Mouse (Mus musculus): ENCODE measurements around the gene Fbln5.
A peak's percentile ranks its signal among the peaks of the same experiment; 100 is the strongest.

Fbln5 gene

DNA sequence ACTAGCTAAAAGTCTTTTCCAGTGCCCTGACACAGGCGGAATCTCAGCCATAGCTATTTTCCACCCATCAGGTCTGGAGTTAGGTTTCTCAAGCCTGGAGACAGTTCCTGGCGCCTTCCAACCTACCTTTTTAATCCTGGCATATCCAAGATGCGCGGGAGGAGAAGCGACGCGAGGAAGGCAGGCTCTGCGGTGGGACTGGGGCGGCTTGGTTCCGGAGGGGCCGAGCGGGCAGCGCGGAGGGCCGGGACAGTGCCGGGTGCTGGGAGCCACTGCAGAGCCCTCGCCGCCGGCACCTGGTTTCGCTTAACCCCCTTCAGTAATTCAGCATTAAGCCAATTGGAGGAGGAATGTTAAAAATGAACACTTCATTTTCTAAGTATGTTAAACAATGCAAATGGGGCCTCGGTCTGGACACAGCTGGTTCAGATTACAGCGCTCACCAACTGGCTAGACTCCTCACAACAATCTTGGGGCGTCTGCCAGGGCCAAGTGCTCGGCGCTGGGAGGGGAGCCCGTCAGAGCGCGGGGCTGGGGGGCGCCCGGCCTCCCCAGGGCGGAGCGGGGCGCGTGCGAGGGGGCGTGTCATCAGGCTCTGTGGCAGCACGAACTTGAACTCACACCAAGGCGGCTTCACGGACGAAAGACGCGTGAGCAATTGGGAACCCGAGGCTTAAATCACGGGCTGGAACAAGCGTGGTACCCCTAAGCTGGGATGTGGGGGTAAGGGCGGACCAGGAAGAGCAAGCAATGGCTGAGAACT lies at the start of gene Fbln5:
TSS of gene Fbln5 (minus strand) at position 448 of the 763 bp plus-strand sequence.
- DNase-seq (ENCODE audit: low spot score in 2 of 2): peak; percentile 45 to 61

DNA sequence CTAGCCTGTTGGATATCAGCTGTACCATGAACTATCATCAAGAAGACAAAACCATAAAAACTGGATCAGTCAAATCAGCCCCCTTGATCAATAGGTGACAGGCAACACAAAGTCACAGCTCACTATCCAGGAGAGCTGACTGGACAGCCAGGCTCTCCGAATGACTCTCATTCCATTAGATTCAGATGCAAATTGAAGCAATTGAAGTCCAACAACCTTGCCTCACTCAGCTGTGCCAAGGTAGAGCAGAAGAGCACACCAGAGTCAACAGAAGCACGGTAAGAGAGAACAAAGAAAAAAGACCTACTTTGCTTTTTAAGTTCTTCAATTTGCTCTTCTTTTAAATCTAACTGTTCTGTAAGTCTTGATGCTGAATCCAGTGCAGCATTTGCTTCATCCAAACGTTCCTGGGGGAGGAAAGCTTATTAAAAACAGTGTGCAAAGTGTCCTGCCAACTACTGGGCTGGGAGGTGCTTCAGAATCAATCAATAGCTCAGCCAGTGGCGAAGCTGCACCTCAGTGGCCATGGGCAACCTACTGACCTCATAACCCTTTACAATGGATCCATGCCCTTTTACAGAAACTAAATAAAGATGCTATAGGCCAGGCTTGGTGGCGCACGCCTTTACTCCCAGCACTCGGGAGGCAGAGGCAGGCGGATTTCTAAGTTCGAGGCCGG lies 43.6 kb upstream of the Fbln5 start:
- DNase-seq (ENCODE audit: low spot score in 2 of 2): no peak

DNA sequence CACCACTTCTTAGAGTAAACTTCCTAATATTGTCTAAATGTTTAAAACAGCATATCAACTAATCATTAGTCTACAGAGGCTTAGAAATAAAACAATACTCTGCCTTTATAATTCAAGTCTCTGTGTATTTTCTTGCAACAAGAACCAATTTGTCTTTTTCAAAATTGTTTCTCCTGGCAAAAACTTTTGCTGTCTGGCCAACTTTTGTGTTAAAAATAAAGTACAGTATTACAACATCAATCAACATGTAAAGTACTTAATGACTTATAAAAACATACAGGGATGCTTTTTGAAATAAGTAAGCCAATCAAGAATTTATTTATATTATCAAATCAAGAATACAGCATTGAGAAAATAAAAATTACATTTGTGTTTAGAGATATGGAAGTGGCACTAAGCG lies 41.4 kb upstream of the Fbln5 start:
- DNase-seq (ENCODE audit: low spot score in 2 of 2): no peak

- no peak for DNase-seq (ENCODE audit: low spot score in 2 of 2)
Measured at GRCm38 (mm10) chr12:101858011-101858410, 39.2 kb upstream of the Fbln5 start.

DNA sequence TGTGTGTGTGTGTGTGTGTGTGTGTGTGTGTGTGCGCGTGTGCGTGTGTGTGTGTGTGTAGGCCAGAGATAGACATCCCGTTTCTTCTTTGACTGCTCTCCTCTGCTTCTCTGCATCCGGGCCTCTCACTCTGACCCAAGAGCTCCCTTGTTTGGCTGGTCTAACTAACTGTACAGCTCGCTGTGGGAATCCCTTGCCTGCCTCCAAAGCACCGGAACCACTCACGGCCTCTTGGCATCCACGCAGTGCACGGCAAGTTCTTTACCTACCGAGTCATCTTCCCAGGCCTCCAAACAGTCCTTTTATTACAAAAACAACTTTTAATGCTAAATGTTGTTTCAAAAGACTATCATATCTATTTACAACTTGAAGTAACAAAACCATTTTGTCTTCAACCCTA lies 35.5 kb upstream of the Fbln5 start:
- no peak for DNase-seq (ENCODE audit: low spot score in 2 of 2)

DNA sequence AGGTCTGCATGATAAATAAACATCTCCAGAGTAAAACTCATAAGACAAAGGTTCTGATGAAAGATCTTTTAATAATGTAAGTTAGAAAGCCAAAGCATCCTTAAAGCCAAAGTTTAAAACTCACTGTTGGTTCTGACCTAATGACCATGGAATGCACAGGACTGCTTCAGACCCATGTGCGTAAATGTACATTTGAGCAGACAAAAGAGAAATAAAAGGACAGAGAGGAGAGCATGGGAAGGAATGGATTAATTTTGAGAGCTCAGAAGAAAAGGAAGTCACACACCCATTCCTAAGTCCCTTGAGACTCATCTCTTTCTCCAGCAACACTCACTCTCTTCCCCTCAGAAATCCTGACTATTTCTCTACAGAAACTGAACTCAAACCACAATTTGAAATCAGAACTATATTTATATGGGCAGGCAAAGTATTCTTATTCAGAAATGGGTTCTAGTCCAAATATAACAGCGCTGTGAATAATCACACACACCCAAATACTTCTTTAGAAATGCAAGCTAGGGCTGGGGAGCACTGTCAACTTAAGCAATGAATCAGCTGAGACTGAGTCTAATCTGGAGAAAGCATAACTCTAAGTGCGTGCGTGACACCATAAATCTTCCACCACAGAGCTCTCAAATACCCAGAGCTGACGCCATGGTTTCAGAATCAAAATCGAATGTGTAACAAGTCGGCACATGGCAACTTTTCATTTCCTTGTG lies 33.1 kb upstream of the Fbln5 start:
- peak in 1 of 2 experiments; percentile 11 for DNase-seq (ENCODE audit: low spot score in 2 of 2)

DNA sequence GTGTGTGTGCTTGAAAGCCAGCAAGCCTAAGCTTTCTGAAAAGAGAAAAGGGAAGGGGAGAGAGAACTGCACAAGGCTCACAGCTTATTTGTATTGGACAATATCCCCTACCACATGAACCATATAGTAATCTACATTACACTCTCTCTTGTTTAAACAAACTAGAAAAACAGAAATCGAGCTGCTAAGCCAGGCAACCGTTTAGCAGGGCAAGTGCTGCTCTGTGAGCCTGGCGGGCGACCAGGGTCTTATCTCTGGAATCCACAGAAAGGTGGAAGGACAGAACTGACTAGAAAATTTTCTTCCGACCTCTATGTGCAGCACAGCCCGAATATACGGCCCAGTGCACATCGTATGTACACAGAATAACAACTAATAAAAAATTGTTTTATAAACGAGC lies 32.5 kb upstream of the Fbln5 start:
- no peak for DNase-seq (ENCODE audit: low spot score in 2 of 2)

- DNase-seq (ENCODE audit: low spot score in 2 of 2): no peak
Measured at GRCm38 (mm10) chr12:101836546-101837274, 17.9 kb upstream of the Fbln5 start.

DNA sequence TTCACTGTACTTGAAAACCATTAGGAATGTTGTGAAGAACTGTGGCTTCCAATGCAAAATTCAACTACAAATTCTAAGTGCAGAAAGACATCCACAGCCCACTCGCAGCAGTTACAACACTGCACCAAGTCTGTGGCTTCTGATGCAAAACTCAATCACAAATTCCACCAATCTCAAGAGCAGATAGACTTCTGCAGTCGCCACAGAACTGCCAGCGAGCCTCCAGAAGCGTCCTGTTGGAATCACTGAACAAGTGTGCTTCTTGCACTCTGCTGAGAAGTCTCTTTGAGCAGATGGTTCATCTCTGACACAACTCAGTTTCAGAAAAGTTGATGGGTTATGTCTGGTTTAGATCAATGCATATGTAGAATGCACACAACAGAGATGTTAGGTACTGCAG lies 15.9 kb upstream of the Fbln5 start:
- DNase-seq (ENCODE audit: low spot score in 2 of 2): no peak

DNA sequence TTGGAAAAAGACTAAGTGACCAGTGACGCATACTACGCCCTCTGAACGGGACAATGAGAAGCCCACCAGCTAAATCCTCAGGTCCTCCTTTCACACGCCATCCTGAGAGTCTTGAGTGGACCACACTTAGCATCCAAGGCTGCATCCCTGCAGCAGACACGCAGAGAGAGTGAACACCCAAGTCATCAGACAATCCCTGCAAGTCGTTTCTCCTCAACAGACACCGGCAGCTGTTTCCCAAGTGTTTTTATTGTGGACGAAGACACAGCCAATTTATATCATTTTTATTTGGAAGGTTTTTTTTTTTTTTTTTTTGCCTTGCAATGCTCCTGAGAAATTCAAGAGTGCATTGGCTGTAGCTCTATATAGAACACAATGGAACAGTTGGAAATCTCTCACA lies 14.9 kb upstream of the Fbln5 start:
- no peak for DNase-seq (ENCODE audit: low spot score in 2 of 2)

GRCm38 (mm10) chr12:101833115-101833506 lies 14.3 kb upstream of the Fbln5 start:
- no peak for DNase-seq (ENCODE audit: low spot score in 2 of 2)

GRCm38 (mm10) chr12:101832179-101833114 lies 13.6 kb upstream of the Fbln5 start:
- no peak for DNase-seq (ENCODE audit: low spot score in 2 of 2)

DNA sequence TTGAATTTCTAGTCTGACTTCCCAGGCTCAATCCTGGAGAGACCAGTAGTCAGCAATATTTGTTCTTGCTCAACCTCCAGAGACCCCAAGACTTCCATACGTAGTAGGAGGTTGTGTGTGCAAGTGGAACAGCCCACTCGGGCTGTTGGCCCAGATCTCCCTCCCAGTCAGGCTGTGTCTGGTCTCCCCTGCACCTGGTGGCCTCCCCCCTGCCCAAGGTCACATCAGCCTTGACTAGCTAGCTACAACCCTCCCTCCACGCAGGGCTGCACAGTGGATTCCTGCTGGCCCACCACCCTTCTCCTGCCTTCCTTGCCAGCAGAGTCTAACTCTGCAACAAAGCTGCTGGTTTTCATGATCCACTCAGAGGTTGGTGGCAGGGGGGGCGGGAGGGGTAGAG lies 12.4 kb upstream of the Fbln5 start:
- DNase-seq (ENCODE audit: low spot score in 2 of 2): no peak

GRCm38 (mm10) chr12:101823161-101823560 lies 4.3 kb upstream of the Fbln5 start:
- no peak for DNase-seq (ENCODE audit: low spot score in 2 of 2)

DNA sequence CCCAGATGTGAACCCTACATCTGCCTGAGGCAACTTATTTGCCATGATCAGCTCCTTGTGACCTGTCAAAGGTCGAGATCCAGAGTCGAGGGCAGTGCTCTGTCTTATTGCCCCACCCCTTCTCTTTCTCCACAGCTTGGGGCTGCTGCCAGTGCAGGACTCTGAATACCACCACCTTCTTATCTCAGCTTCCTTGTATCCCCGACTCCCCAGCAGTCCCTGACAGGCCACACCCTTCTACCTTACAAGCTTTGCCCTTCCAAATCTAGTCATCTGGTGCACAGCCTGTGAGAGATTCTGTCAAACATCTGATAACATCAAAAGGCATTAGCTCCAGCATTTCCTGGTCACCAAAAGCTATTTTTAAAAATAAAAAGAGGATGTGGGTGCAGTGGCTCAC lies 2.7 kb upstream of the Fbln5 start:
- no peak for DNase-seq (ENCODE audit: low spot score in 2 of 2)

DNA sequence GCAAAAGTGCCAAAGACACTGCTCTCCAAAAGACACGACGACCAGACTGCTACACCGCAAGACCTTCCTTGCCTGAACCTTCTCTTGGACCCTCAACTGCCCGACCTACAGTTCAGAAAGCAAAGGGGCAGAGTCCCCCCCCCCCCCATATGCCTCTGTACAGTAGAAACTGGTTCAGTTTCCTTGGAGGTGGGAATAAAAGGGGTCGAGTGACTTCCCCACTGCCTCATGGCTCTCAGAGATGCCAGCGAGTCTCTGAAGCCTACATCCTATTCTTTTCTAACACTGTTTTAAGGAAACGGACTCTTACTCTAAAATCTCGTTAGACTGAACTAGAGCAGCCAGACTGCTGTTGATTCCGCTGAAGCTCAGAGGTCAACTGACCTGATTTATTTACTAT lies 715 bp upstream of the Fbln5 start:
- no peak for DNase-seq (ENCODE audit: low spot score in 2 of 2)

GRCm38 (mm10) chr12:101818246-101818607 lies 628 bp downstream of the Fbln5 start:
- DNase-seq (ENCODE audit: low spot score in 2 of 2): no peak

GRCm38 (mm10) chr12:101816810-101817209 lies 2.0 kb downstream of the Fbln5 start:
- no peak for DNase-seq (ENCODE audit: low spot score in 2 of 2)

- DNase-seq (ENCODE audit: low spot score in 2 of 2): no peak
Measured at GRCm38 (mm10) chr12:101815796-101816195, 3.1 kb downstream of the Fbln5 start.

DNA sequence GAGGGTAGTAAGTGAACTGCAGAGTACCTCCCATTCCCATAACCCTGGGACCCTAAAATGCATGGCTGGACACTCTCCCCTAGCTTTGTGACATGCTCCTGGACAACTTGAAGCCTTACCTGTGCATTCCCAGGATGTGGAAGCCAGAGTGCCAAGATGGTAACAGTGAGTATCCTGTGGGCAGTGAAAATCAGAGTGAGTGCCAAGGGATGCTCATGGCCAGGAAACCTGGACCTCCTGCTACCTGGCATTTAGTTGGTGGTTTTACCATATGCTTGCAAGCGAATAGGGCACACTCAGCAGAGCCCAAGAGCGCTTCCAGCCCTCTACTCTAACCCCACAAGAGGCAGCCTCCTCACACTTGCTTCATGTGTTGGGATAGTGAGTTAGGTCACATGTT lies 4.4 kb downstream of the Fbln5 start:
- DNase-seq (ENCODE audit: low spot score in 2 of 2): no peak

DNA sequence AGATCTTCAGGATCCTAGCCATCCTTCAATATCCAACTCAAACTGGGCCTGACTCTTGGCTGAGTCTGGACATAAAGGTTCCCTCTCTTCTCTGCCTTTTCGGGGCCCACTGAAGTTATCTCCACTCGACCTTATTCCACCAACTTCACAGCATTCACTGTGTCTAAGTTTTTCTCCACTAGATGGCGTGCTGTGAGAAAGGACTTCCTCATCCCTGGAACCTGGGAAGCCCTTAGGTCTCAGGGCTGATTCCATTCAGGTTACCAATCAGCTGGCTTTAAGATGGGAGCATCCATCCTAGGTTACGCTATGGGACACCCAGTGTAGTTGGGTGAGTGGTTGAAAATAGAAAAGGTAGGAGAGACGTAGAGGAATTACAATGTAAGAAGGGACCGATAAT lies 7.7 kb downstream of the Fbln5 start:
- no peak for DNase-seq (ENCODE audit: low spot score in 2 of 2)
